12 mouse cellular contexts compared by ENCODE assay signal in the genomic region with DNA sequence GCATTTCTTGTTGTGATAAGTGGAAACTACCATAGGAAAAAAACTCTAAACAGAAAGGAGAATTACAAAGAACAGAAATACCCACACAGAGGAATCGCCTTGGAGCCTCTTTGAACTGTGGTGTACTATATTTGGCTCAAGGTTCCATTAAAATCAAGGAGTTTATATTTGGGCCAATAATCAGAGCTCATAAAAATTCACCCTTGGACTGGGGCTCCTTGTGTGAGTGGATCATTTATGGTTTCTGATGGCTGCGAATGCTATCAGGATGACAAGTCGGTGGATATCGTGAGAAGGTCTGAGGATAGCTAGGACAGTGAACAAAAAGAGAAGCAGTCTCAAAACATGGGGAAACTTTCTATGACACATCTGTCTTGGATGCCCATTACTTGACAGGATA.
"Had no signal": no experiment of that assay in that cellular context is flagged by ENCODE, and none has a peak within 500 bp of the region (broad histone marks: within the 10 kb centered on the region; RNA-seq: fewer than 3 reads in every experiment).

No protein-coding gene starts in this region.

- DNase-seq: lung, embryonic 14.5 days; lung, postnatal 10 days; lung, postnatal 4 days; right cerebral cortex, postnatal 14 days; spleen, adult 18-20 months; thymus, adult 18-20 months; thymus, postnatal 14 days; thymus, postnatal 36 days had no signal

- H3K4me3 ChIP-seq: midbrain, embryonic 10.5 days; midbrain, embryonic 13.5 days; midbrain, embryonic 15.5 days; neural tube, embryonic 12.5 days had no signal

- H3K4me2 ChIP-seq: lung, embryonic 14.5 days; midbrain, embryonic 13.5 days; midbrain, embryonic 15.5 days; neural tube, embryonic 12.5 days had no signal

- H3K9ac ChIP-seq: lung, embryonic 14.5 days; midbrain, embryonic 13.5 days; midbrain, embryonic 15.5 days; neural tube, embryonic 12.5 days had no signal

- H3K9me3 ChIP-seq: midbrain, embryonic 10.5 days; midbrain, embryonic 15.5 days; neural tube, embryonic 12.5 days had no signal

- H3K36me3 ChIP-seq: midbrain, embryonic 10.5 days; midbrain, embryonic 13.5 days; midbrain, embryonic 15.5 days; neural tube, embryonic 12.5 days had no signal

- H3K27ac ChIP-seq: midbrain, embryonic 13.5 days; midbrain, embryonic 15.5 days; neural tube, embryonic 12.5 days had no signal

- ATAC-seq: midbrain, embryonic 13.5 days; midbrain, embryonic 15.5 days had no signal

- H3K27me3 ChIP-seq: midbrain, embryonic 13.5 days; midbrain, embryonic 15.5 days; neural tube, embryonic 12.5 days had no signal
